Mouse (Mus musculus) ES-E14 (cell line): ENCODE measurements around the gene Cth. TPM values are rescaled to one million over a fixed set of nuclear protein-coding genes. Genes with fewer than 3 reads are reported as not detected.
A peak's percentile ranks its signal among the peaks of the same experiment; 100 is the strongest.

ENCODE experiments used
- DNase-seq: peaks from one replicate; pipeline ENCODE4 v3.0.0-alpha.2; 2013; ENCODE audit warnings: low read depth, low spot score
- H3K27ac ChIP-seq: 2 replicates; pipeline ENCODE4 v1.5.1; 2012; ENCODE audit warnings: low read depth, mild to moderate bottlenecking, low read length, moderate library complexity, mixed read lengths; ENCODE audit not compliant: poor library complexity, insufficient read depth, severe bottlenecking
- H3K36me3 ChIP-seq: 2 replicates; pipeline ENCODE4 v1.6.1; 2012; ENCODE audit warnings: mild to moderate bottlenecking, low read length, moderate library complexity, mixed read lengths; ENCODE audit not compliant: control insufficient read depth, poor library complexity, insufficient read depth, severe bottlenecking
- H3K4me1 ChIP-seq, 2 experiments: fragments of 150-350 bp in 1 of 2; sonication (generic) in 1 of 2; 2 replicates each; pipeline ENCODE4 v1.6.1; 2012; ENCODE audit warnings: low read length in 2 of 2, mild to moderate bottlenecking in 1 of 2, mixed read lengths in 1 of 2; ENCODE audit not compliant: control insufficient read depth in 2 of 2, insufficient read depth in 2 of 2, poor library complexity in 1 of 2
- H3K4me3 ChIP-seq, 2 experiments: fragments of 150-350 bp in 1 of 2; sonication (generic) in 1 of 2; 2 replicates each; pipeline ENCODE4 v1.5.1; 2012; ENCODE audit warnings: low read length in 2 of 2, low read depth in 1 of 2, mild to moderate bottlenecking in 1 of 2, mixed read lengths in 1 of 2; ENCODE audit not compliant: insufficient read depth in 1 of 2, poor library complexity in 1 of 2, severe bottlenecking in 1 of 2
- H3K9ac ChIP-seq: 2 replicates; pipeline ENCODE4 v1.6.1; 2012; ENCODE audit warnings: low read depth, mild to moderate bottlenecking, low read length, mixed read lengths; ENCODE audit not compliant: poor library complexity, insufficient read depth, severe bottlenecking
- H3K9me3 ChIP-seq: fragments of 150-350 bp; sonication (generic); 2 replicates; pipeline ENCODE4 v1.6.1; 2012; ENCODE audit warnings: low read depth, mild to moderate bottlenecking, low read length; ENCODE audit not compliant: control insufficient read depth, insufficient read depth
- CHD2 ChIP-seq: IDR thresholded peaks from 2 replicates; pipeline ENCODE4 v1.6.1; 2014; ENCODE audit warnings: mild to moderate bottlenecking, low read depth, low read length, inconsistent platforms
- HCFC1 ChIP-seq: IDR thresholded peaks from 2 replicates; pipeline ENCODE4 v1.6.1; 2012; ENCODE audit warnings: low read length, inconsistent platforms, borderline replicate concordance; ENCODE audit not compliant: insufficient read depth
- MAFK ChIP-seq: IDR thresholded peaks from 2 replicates; pipeline ENCODE4 v1.6.1; 2014; ENCODE audit warnings: mild to moderate bottlenecking, low read depth, low read length, inconsistent platforms; ENCODE audit not compliant: insufficient read depth
- ZC3H11A ChIP-seq: IDR thresholded peaks from 2 replicates; pipeline ENCODE4 v1.6.1; 2012; ENCODE audit warnings: low read depth, mild to moderate bottlenecking, inconsistent platforms, low read length, borderline replicate concordance
- ZNF384 ChIP-seq: IDR thresholded peaks from 2 replicates; pipeline ENCODE4 v1.6.1; 2012; ENCODE audit warnings: low read depth, low read length, inconsistent platforms
- in situ Hi-C, 2 experiments: fragments of 600-800 bp; cut with MboI; formaldehyde crosslinking; loops; one replicate each; pipeline ENCODE4 v1.15.1; 2025; ENCODE audit warnings: low sequenced_read_pairs in 2 of 2, inconsistent platforms in 1 of 2; ENCODE audit not compliant: unreplicated experiment in 2 of 2
- total RNA-seq: library from RNA; depleted of rRNA; stranded (reverse); fragments of 300-350 nt; gene quantifications from 2 replicates; pipeline ENCODE4 v1.2.3, GENCODE M21; 2012

Gene Cth
- total RNA-seq, 1 experiment: 76.0 TPM

GRCm38 (mm10) chr3:157876439-157877156 is 48.3 kb downstream of the Cth start:
- Histone ChIP-seq H3K9ac (no peak overlapping the region), H3K36me3 (no peaks in the 10 kb centered on the region), H3K4me1 (no peaks in the 10 kb centered on the region), H3K9me3 (no peaks in the 10 kb centered on the region), H3K4me3 (no peak overlapping the region), H3K27ac (no peak overlapping the region)
- in situ Hi-C loops: no loop called here
- TF ChIP-seq MAFK (no peak), HCFC1 (no peak), ZC3H11A (peak; percentile 86; the same call in 1 of the 2 replicates), ZNF384 (no peak), CHD2 (no peak)
- peak; percentile 56 for DNase-seq

GRCm38 (mm10) chr3:157872897-157873296 is 52.0 kb downstream of the Cth start:
- TF ChIP-seq ZNF384 (no peak), MAFK (no peak), HCFC1 (no peak), ZC3H11A (no peak), CHD2 (no peak)
- H3K9ac ChIP-seq: no peak overlapping the region
- no peaks in the 10 kb centered on the region for H3K36me3 ChIP-seq
- H3K4me1 ChIP-seq: no peaks in the 10 kb centered on the region
- H3K4me3 ChIP-seq: no peak overlapping the region
- DNase-seq: no peak
- H3K9me3 ChIP-seq: no peaks in the 10 kb centered on the region
- H3K27ac ChIP-seq: no peak overlapping the region
- in situ Hi-C loops: no loop called here

GRCm38 (mm10) chr3:157867836-157868235 is 57.0 kb downstream of the Cth start:
- H3K36me3 ChIP-seq: no peaks in the 10 kb centered on the region
- H3K9me3 ChIP-seq: no peaks in the 10 kb centered on the region
- no peaks in the 10 kb centered on the region for H3K4me1 ChIP-seq
- in situ Hi-C loops: no loop called here
- no peak overlapping the region for H3K27ac ChIP-seq
- DNase-seq: no peak
- no peak for TF ChIP-seq CHD2
- no peak for TF ChIP-seq HCFC1
- no peak for TF ChIP-seq ZC3H11A
- no peak for TF ChIP-seq ZNF384
- TF ChIP-seq MAFK: no peak
- H3K4me3 ChIP-seq: no peak overlapping the region
- H3K9ac ChIP-seq: no peak overlapping the region

GRCm38 (mm10) chr3:157866251-157866650 is 58.6 kb downstream of the Cth start:
- no peak overlapping the region for H3K9ac ChIP-seq
- in situ Hi-C loops: no loop called here
- H3K9me3 ChIP-seq: no peaks in the 10 kb centered on the region
- no peak for TF ChIP-seq ZC3H11A
- no peak for TF ChIP-seq CHD2
- TF ChIP-seq MAFK: no peak
- no peak for TF ChIP-seq HCFC1
- no peaks in the 10 kb centered on the region for H3K36me3 ChIP-seq
- DNase-seq: no peak
- H3K27ac ChIP-seq: no peak overlapping the region
- H3K4me1 ChIP-seq: no peaks in the 10 kb centered on the region
- no peak overlapping the region for H3K4me3 ChIP-seq

- Histone ChIP-seq H3K4me3 (no peak overlapping the region), H3K9ac (no peak overlapping the region), H3K36me3 (no peaks in the 10 kb centered on the region), H3K4me1 (no peaks in the 10 kb centered on the region), H3K27ac (no peak overlapping the region), H3K9me3 (no peaks in the 10 kb centered on the region)
- TF ChIP-seq MAFK: no peak
- no peak for TF ChIP-seq CHD2
- no peak for TF ChIP-seq HCFC1
- TF ChIP-seq ZNF384: no peak
- no peak for TF ChIP-seq ZC3H11A
- in situ Hi-C loops: no loop called here
- no peak for DNase-seq
Measured at GRCm38 (mm10) chr3:157865848-157866247, 59.0 kb downstream of the Cth start.
